ENCODE assay signal across 8 mouse cellular contexts in the genomic region with DNA sequence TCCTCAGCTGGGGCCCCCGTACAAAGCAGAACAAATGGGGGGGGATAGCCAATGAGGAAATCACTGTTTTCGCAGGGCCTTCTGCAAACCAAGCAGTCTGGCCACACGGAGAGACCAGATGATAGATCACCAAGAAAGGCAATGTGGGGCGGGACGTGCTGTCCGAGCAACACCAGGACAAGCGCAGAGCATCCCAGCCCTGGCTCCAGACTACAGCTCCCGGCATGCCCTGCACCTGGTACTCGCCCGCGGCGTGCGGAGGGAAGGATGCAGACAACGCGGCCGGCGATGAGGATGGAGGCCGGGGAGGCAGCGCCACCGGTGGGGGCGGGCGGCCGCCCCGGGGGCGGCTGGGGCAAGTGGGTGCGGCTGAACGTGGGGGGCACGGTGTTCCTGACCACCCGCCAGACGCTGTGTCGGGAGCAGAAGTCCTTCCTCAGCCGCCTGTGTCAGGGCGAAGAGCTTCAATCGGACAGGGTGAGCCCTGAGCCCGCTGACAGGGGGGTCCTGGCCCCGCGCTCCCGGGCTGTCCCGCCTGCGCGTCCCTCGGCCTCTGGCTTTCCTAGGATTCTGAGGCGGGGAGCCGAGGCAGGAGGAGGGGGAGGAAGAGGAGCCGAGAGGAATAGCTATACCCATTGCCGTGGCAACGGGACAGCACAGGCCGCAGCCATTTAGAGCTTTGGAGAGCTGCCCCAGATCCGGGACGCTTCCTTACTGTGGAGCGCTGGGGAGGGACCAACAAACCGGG. TPM values are rescaled to one million over a fixed set of nuclear protein-coding genes. Genes with fewer than 3 reads are reported as not detected.
DNase-seq lines count a peak whose midpoint lies in the region; ATAC-seq lines count a peak whose summit lies in the region.

A gene (plus strand): TSS at position 174 of the 748 bp plus-strand sequence.

- H3K27ac ChIP-seq in intestine, embryonic 15.5 days = peak within 1 kb of the TSS; percentile 68

- peak; percentile 86 for DNase-seq in adrenal gland, postnatal 25 days
- DNase-seq in embryo, embryonic 10.5 days (ENCODE audit: low spot score) = peak; percentile 90
- peak; percentile 85 to 90 for DNase-seq in left cerebral cortex, postnatal 25 days (ENCODE audit: low spot score in 2 of 2)
- peak; percentile 87 for DNase-seq in right cerebral cortex, postnatal 25 days

- H3K27me3 ChIP-seq in intestine, embryonic 15.5 days (replicated peaks) = peaks cover 46% of the 10 kb centered on the region
- peaks cover 92% of the 10 kb centered on the region for H3K27me3 ChIP-seq in megakaryocyte, embryonic 14.5 days (replicated peaks)

- peak within 1 kb of the TSS; percentile 56 for H3K9ac ChIP-seq in intestine, embryonic 15.5 days

- H3K4me3 ChIP-seq in intestine, embryonic 15.5 days (replicated peaks) = peak within 1 kb of the TSS; percentile 57
- H3K4me3 ChIP-seq in megakaryocyte, embryonic 14.5 days (replicated peaks) = peak within 1 kb of the TSS; percentile 77

- 2% methylated on average over 52 of the region's 52 CpGs for WGBS in intestine, embryonic 15.5 days

- no peaks in the 10 kb centered on the region for H3K9me3 ChIP-seq in intestine, embryonic 15.5 days
- H3K9me3 ChIP-seq in megakaryocyte, embryonic 14.5 days = peaks cover 15% of the 10 kb centered on the region

- peak within 1 kb of the TSS; percentile 71 for H3K4me2 ChIP-seq in intestine, embryonic 15.5 days (replicated peaks)

- intact Hi-C loops in left cerebral cortex, postnatal 25 days (cut with DNase I) = no loop called here

- peaks cover 10% of the 10 kb centered on the region for H3K4me1 ChIP-seq in intestine, embryonic 15.5 days (replicated peaks)
- H3K4me1 ChIP-seq in megakaryocyte, embryonic 14.5 days = peaks cover 23% of the 10 kb centered on the region

- no peaks in the 10 kb centered on the region; the same call in 1 of the 2 replicates for H3K36me3 ChIP-seq in intestine, embryonic 15.5 days
- no peaks in the 10 kb centered on the region for H3K36me3 ChIP-seq in megakaryocyte, embryonic 14.5 days (replicated peaks; ENCODE audit: low read length)

- ATAC-seq in granulocyte monocyte progenitor cell, adult 5-6 weeks (replicated peaks; ENCODE audit: poor library complexity, severe bottlenecking) = peak; percentile 34
- peak; percentile 82 for ATAC-seq in intestine, embryonic 15.5 days
- no peak for ATAC-seq in megakaryocyte-erythroid progenitor cell, adult 5-6 weeks (replicated peaks; ENCODE audit: low FRiP score, low TSS enrichment, poor library complexity, severe bottlenecking)

RNA-seq across cellular contexts. Expression of the gene that starts here (rescaled TPM):
- 73.5 and 84.3 TPM in 2 replicates for total RNA-seq in adrenal gland, postnatal 25 days (2021)
- 13.0 and 27.4 TPM in 2 replicates for total RNA-seq in granulocyte monocyte progenitor cell, adult 5-6 weeks (2014; fragmentation: Nextera tagmentation)
- total RNA-seq in granulocyte monocyte progenitor cell, adult 5-6 weeks (2017) = 8.3 and 15.4 TPM in 2 replicates
- polyA plus RNA-seq in intestine, embryonic 15.5 days (2015; fragmentation: Nextera tagmentation; extraction: Ambion mirVana) = 28.7 and 31.0 TPM in 2 replicates
- total RNA-seq in left cerebral cortex, postnatal 25 days (2021) = 100 to 1,000 TPM; 317 to 361 TPM
- 9.6 TPM in 1 of 2 replicates, not detected in the other for polyA plus RNA-seq in megakaryocyte, embryonic 14.5 days (2012; ENCODE audit: insufficient read depth, low replicate concordance)
- 0.82 TPM in 1 of 2 replicates, not detected in the other for total RNA-seq in megakaryocyte-erythroid progenitor cell, adult 5-6 weeks (2014; fragmentation: Nextera tagmentation)
- total RNA-seq in megakaryocyte-erythroid progenitor cell, adult 5-6 weeks (2017) = 2.2 TPM in 1 of 2 replicates, not detected in the other
